Mouse (Mus musculus) heart, embryonic 10.5 days (tissue): ENCODE data around the gene Rasgrp3. TPM values are rescaled to one million over a fixed set of nuclear protein-coding genes. Genes with fewer than 3 reads are reported as not detected.

ENCODE experiments used
- DNase-seq: peaks from one replicate; pipeline ENCODE4 v3.0.0-alpha.2; 2017; ENCODE audit warnings: low spot score
- H3K27ac ChIP-seq: fragments of 300-500 bp; sonication (generic); 2 replicates; pipeline ENCODE4 v1.5.1; 2016; ENCODE audit warnings: mild to moderate bottlenecking
- H3K27me3 ChIP-seq: fragments of 300-500 bp; sonication (generic); 2 replicates; pipeline ENCODE4 v1.6.1; 2016; ENCODE audit warnings: mild to moderate bottlenecking; ENCODE audit not compliant: poor library complexity, insufficient read depth, severe bottlenecking
- H3K36me3 ChIP-seq: fragments of 300-500 bp; sonication (generic); 2 replicates; pipeline ENCODE4 v1.6.1; 2016; ENCODE audit warnings: mild to moderate bottlenecking, moderate library complexity
- H3K4me1 ChIP-seq: fragments of 300-500 bp; sonication (generic); 2 replicates; pipeline ENCODE4 v1.6.1; 2016; ENCODE audit warnings: mild to moderate bottlenecking
- H3K4me3 ChIP-seq: fragments of 300-500 bp; sonication (generic); 2 replicates; pipeline ENCODE4 v1.5.1; 2016; ENCODE audit warnings: mild to moderate bottlenecking, moderate library complexity
- H3K9me3 ChIP-seq: fragments of 300-500 bp; sonication (generic); 2 replicates; pipeline ENCODE4 v1.6.1; 2016; ENCODE audit warnings: mild to moderate bottlenecking, moderate library complexity
- WGBS: fragments of 180-500 bp; shearing (Covaris S2); methylation state at CpG from one replicate; pipeline ENCODE4 v1.1.7; 2016; 5-methylcytosine and 5-hydroxymethylcytosine counted together
- polyA plus RNA-seq: library from polyadenylated mRNA; unstranded; fragments of >200 nt; fragmentation: Nextera tagmentation; extraction: Ambion mirVana; gene quantifications from 2 replicates; pipeline ENCODE4 v1.2.1, GENCODE M21; 2016

Gene Rasgrp3
- polyA plus RNA-seq, 1 experiment from 2014 or later: 18.5 TPM

DNA sequence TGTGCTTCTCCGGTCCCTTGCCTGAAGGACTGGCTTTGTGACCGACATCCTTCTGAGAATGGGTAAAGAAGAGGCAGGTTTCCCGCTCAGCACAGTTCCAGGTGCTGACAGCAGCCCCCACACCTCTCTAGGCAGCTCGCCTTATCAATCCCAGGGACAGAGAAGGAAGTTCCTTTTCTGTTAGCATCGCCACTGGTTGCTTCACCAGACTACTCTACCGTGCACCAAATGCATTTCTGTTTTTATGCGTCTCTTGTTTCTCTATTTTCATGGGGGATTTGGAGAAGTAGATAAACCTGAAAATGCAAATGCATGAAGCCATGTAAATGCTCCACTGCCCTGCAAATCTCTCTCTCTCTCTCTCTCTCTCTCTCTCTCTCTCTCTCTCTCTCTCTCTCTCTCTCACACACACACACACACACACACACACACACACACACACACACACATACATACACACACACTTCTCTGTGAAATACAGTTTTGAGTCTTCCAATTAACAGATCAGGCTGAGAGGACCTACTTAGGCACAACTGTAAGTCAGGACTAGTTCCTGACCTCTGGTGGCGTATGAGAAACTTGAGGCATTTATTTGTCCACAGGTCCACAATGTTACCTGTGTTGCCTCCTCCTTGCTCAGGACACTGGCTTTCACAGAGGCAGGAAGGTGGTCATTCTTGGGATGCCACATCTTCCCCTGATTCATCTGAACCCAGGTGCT is 82.6 kb downstream of the Rasgrp3 start:
- H3K27me3 ChIP-seq: no peaks in the 10 kb centered on the region
- H3K4me1 ChIP-seq: peaks cover 18% of the 10 kb centered on the region; the same call in 1 of the 2 replicates
- H3K27ac ChIP-seq: no peak overlapping the region
- no peak for DNase-seq
- WGBS: 22% methylated on average over 8 of the region's 8 CpGs
- H3K9me3 ChIP-seq: no peaks in the 10 kb centered on the region
- 0 out of 2 replicates have a peak overlapping the region, but pooled peaks have one; percentile 1 for H3K4me3 ChIP-seq
- H3K36me3 ChIP-seq: no peaks in the 10 kb centered on the region

DNA sequence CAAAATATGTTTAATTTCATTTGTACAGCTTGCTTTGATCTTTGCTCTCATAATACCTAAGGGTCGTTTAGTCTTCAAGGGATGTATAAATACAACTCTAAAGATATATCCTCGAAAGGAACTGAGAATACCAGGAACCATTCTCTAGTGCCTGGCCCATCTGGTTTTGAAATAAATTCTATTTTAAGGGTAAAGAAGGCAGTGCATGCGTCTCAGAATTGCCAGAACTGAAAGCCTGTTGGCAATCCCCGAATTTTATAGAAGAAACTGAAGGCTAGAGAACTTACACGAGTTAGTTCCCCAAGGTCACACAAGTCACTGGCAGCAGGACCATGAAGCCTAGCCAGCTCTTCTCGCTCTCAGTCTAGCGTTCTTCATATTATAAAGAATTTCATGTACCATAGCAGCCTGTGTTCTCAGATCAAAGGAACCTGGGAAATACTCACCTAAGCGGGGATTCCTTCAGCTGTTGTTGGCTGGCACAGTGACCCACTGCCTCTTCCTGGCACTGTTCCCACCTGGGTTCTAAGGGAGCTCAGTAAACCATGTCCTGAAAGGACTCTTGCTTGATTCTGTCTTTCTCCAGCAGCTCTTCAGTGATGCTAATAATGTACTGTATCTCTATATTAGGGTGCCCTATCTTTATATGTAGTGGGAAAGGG is 83.7 kb downstream of the Rasgrp3 start:
- H3K4me1 ChIP-seq: peaks cover 18% of the 10 kb centered on the region; the same call in 1 of the 2 replicates
- no peaks in the 10 kb centered on the region for H3K36me3 ChIP-seq
- no peaks in the 10 kb centered on the region for H3K9me3 ChIP-seq
- no peak for DNase-seq
- 82% methylated on average over 8 of the region's 8 CpGs for WGBS
- H3K27me3 ChIP-seq: no peaks in the 10 kb centered on the region
- no peak overlapping the region for H3K27ac ChIP-seq
- H3K4me3 ChIP-seq: no peak overlapping the region

DNA sequence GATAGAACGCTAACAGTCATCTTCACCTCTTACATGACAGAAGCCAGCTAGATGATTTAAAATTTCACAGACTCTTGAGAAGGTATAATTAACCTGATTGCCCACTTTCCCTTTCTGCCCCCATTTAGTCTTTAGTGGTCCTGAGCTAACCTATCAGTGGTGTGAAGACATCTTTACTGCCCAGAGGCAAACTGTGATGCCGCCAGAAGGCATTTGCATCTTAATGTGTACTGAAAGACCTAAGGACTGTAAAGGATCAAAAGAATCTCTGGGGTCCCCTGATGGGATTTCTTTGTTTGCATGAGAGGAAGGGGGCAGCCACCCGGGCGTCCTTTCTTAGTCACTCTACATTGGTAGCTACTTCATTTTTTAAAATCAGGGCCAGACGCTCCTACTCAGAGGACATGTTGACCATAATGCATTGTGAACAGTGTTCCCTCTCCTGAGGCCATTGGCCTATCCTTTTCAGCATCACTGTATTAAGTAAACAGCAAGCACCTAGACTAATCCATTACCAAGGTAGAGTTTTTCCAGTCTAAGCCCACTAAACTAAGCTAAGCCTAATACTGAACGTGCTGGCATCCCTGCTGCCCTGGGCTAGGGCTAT is 85.6 kb downstream of the Rasgrp3 start:
- no peak for DNase-seq
- no peaks in the 10 kb centered on the region for H3K9me3 ChIP-seq
- H3K4me1 ChIP-seq: peaks cover 18% of the 10 kb centered on the region; the same call in 1 of the 2 replicates
- 54% methylated on average over 6 of the region's 6 CpGs for WGBS
- H3K4me3 ChIP-seq: no peak overlapping the region
- H3K36me3 ChIP-seq: no peaks in the 10 kb centered on the region
- no peak overlapping the region for H3K27ac ChIP-seq
- H3K27me3 ChIP-seq: no peaks in the 10 kb centered on the region

DNA sequence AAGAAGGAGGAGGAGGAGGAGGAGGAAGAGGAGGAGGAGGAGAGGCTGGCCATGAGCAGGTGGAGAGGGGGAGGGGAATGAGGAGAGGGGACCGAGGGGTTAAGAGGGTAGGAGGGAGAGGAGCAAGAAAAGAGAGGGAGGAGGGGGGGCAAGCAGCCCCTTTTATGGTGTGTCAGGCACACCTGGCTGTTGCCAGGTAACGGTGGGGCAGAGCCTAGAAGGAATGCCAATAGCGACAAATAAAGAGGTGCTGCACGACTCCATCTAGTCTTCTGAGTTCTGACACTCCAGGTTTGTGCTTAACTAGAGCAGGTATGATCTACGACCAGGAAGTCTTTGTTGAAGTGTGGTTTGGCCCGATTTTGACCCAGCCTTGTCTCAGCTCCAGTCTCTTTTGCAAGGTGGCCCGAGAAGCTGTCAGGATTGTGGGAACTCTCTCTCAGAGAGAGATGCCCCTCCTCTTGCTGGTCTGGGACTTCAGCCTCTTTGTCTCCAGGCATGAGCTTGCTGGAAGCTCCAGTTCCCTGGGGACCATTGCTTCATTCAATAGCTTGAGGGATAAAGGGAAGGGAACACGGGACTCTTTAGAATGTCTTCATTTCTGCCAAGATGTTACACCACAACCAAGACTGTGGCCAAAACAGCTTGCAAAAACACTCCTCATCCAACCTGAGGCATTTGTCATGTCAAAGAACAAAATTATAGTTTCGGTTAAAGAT is 86.8 kb downstream of the Rasgrp3 start:
- Histone ChIP-seq H3K27ac (no peak overlapping the region), H3K4me3 (no peak overlapping the region), H3K9me3 (no peaks in the 10 kb centered on the region), H3K4me1 (peaks cover 14% of the 10 kb centered on the region; the same call in 1 of the 2 replicates), H3K27me3 (no peaks in the 10 kb centered on the region), H3K36me3 (no peaks in the 10 kb centered on the region)
- WGBS: 41% methylated on average over 9 of the region's 9 CpGs
- DNase-seq: no peak

DNA sequence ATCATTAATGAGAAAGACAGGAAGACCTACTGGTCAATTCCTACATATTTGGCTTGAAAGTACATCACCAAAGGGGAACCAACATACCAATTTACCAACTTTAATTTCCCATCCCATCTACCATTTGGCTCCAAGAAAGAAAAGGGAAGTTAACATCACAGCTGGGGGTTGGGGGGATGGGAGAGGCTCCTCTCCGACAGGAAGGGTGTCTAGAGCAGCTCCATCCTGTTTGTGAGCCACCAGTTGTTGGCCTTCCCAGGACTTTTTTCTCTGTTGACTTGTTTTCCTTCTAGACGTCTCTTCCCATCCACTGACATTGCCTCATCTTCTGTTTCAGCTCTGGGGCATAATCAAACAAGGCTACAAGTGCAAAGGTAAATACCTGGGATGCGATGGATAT is 88.1 kb downstream of the Rasgrp3 start:
- WGBS: 60% methylated on average over 3 of the region's 3 CpGs
- Histone ChIP-seq H3K27ac (no peak overlapping the region), H3K27me3 (no peaks in the 10 kb centered on the region), H3K36me3 (no peaks in the 10 kb centered on the region), H3K4me3 (no peak overlapping the region), H3K9me3 (no peaks in the 10 kb centered on the region), H3K4me1 (0 out of 2 replicates have a peak, but pooled peaks cover 6% of the 10 kb centered on the region)
- no peak for DNase-seq

DNA sequence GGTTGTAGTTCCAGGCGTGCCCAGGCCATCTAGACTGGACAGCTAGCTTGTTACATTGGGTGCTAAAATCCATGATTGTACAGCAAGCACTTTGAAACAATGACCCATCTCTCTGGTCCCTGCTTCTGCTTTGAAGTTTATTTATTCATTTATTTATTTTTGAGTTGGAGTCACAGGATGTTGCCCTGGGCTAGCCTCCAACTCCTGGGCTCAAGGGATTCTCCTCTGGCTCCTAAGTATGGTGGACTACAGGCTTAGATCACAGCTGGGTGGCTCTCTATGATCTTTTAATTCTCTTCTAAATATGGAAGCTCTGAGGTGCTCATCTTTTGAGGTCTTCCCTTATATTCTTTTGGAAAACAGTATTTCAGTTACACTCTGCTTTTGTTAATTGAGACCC is 90.7 kb downstream of the Rasgrp3 start:
- Histone ChIP-seq H3K9me3 (no peaks in the 10 kb centered on the region), H3K27me3 (no peaks in the 10 kb centered on the region), H3K4me3 (no peak overlapping the region), H3K36me3 (no peaks in the 10 kb centered on the region), H3K4me1 (0 out of 2 replicates have a peak, but pooled peaks cover 6% of the 10 kb centered on the region), H3K27ac (no peak overlapping the region)
- 75% methylated on average over 1 of the region's 1 CpGs for WGBS
- no peak for DNase-seq

DNA sequence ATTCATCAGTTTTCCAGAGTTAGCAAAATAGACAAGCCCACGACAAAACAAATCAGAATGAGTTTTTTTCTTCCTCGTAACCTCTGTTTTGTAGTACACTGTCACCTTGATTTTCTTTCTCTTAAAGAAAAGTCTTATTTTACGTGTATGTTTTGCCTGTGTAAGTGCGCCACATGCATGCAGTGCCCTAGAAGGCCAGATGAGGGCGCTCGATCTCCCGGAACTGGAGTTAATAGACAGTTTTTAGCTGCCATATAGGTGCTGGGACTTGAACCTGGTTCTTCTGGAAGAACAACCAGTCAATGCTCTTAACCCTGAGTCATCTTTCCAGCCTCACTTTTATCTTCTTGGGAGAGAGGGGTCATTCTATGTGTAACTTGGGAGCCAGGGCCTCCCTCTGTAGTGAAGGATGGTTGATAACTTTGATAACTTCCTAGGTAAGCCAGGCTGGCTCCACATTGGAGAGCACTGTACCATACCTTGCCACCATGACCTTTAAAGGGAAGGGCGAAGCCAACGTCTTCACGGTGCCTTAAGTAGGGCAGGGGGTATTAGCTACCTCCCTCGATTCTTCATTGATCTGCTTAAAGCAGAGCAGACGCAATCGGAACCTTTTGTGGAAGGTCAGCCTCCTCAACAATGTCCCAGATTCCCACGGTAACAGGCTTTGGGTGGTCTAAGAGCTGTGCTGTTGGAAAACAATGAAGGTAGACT is 93.7 kb downstream of the Rasgrp3 start:
- no peaks in the 10 kb centered on the region for H3K36me3 ChIP-seq
- no peaks in the 10 kb centered on the region for H3K9me3 ChIP-seq
- DNase-seq: no peak
- H3K27me3 ChIP-seq: no peaks in the 10 kb centered on the region
- no peak overlapping the region for H3K27ac ChIP-seq
- H3K4me1 ChIP-seq: peaks cover 2% of the 10 kb centered on the region
- H3K4me3 ChIP-seq: no peak overlapping the region
- 91% methylated on average over 14 of the region's 14 CpGs for WGBS

DNA sequence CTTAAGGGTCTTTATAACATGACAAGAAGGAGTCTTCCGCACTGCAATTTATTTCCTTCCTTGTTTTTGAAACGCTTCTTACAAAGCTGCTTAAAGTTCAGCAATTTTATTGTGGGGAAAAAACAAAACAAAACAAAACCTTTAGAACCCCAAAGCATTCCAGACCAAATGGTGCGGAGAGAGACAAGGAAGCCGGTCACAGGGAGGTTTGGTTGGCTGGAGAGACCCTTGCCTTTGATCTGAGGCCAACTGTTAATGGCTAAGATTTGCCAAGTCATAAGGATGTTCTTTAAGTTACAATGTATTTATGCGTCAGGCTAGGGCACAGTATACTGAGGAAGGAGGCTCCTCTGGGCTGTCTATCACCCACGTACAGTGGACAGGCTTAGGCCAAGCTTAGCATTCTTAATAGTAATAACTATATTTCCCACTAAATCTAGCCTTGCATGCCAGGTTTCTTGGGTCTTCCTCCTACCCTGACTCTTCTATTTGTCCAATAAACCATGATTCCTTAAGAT is 96.8 kb downstream of the Rasgrp3 start:
- Histone ChIP-seq H3K4me1 (peaks cover 7% of the 10 kb centered on the region), H3K27me3 (no peaks in the 10 kb centered on the region), H3K9me3 (no peaks in the 10 kb centered on the region), H3K4me3 (no peak overlapping the region), H3K36me3 (peaks cover 6% of the 10 kb centered on the region; the same call in 1 of the 2 replicates), H3K27ac (no peak overlapping the region)
- DNase-seq: no peak
- 93% methylated on average over 6 of the region's 6 CpGs for WGBS

DNA sequence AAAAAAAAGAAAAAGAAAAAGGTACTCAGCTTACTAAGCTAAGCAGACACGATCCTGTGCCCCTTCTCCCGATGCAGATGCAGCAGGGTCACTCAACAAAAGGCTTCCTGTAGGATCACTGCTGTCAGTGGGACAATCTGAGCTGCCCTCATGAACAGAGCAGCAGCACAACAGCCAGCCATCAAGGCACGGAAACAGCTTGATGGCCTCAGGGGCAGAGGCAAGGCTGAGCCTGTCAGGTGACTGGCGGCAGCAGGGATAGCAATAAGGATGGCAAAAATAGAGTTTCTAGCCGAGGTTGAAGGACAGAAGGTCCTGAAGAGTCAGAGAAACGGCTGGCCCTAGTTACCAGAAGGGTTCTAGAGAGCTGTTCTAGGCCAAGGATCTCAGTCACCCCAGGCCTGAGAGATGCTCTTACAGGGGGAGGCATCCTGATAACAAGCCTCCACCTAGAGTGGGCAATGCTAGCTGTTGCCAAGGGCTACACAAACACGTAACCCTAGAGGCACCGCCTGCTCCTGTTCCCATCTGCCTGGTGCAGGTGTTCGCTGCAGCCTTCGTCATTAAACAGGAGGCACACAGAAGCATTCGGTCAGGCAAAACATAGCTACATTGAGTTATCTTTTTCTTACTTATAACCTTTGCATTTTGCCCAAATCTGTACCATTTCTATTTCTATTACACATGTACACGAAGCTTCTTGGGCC is 98.8 kb downstream of the Rasgrp3 start:
- no peaks in the 10 kb centered on the region for H3K9me3 ChIP-seq
- no peaks in the 10 kb centered on the region for H3K27me3 ChIP-seq
- H3K4me3 ChIP-seq: no peak overlapping the region
- no peak for DNase-seq
- peaks cover 21% of the 10 kb centered on the region for H3K36me3 ChIP-seq
- H3K27ac ChIP-seq: no peak overlapping the region
- 69% methylated on average over 12 of the region's 12 CpGs for WGBS
- H3K4me1 ChIP-seq: peaks cover 7% of the 10 kb centered on the region

DNA sequence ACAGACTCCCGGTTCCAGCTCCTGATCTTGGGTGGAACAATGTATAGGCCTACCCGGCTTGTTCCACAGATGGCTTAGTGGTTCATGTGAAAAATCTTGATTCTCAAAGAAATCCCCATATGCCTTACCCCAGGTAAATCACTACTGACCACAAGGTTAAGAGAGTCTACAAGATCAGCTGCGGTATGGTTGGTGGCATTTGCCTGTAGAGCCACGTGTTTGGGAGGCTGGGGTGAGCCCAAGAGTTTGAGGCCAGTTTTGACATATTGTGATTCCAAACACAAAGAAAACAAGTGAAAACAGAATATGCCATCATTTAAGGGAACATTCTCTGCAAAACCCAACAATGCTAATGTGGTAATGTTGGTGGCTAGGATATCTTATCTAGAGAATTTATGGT is 99.9 kb downstream of the Rasgrp3 start:
- H3K4me3 ChIP-seq: no peak overlapping the region
- WGBS: 88% methylated on average over 4 of the region's 4 CpGs
- no peak for DNase-seq
- H3K9me3 ChIP-seq: no peaks in the 10 kb centered on the region
- H3K36me3 ChIP-seq: peaks cover 24% of the 10 kb centered on the region
- H3K27ac ChIP-seq: no peak overlapping the region
- no peaks in the 10 kb centered on the region for H3K27me3 ChIP-seq
- peaks cover 7% of the 10 kb centered on the region for H3K4me1 ChIP-seq

DNA sequence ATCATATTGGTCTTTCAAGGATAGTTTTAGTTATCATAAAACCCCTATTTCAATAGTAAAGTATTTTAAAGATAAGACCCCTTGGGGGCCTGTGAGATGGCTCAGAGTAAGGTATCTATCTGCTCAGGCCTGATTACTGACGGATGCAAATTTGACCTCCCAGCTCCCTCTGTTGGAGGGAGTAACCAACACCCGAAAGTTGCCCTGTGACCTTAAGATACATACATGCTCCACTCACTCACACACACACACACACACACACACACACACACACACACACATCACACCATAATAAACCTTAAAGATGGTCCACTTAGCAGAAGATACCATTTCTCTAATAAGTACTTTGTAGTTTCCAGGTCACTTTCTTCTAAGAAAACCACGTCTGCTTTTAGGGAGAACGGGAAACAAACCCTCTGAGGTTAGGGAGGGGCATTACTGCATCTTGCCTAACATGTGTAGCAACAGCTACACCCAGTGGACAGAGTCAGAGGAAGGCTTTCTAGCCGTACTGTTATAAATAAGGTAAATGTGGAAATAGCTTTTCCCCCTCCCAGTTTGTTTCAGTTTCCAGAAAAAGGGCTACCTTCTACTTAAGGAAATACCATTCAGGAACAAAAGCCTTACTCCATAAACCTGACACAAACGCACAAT is 100.8 kb downstream of the Rasgrp3 start:
- Histone ChIP-seq H3K27ac (no peak overlapping the region), H3K4me3 (no peak overlapping the region), H3K27me3 (no peaks in the 10 kb centered on the region), H3K36me3 (peaks cover 25% of the 10 kb centered on the region), H3K9me3 (no peaks in the 10 kb centered on the region), H3K4me1 (peaks cover 7% of the 10 kb centered on the region)
- WGBS: 42% methylated on average over 6 of the region's 6 CpGs
- DNase-seq: no peak
